Mouse (Mus musculus): ENCODE data around the gene Hectd1. TPM values are rescaled to one million over a fixed set of nuclear protein-coding genes. Genes with fewer than 3 reads are reported as not detected.
A peak's percentile ranks its signal among the peaks of the same experiment; 100 is the strongest.

Gene Hectd1
- total RNA-seq (2014; rRNA removed) = 67.1 and 68.5 TPM in 2 replicates
- 28.0 and 28.4 TPM in 2 replicates for polyA plus RNA-seq (2015; fragmentation: Nextera tagmentation; extraction: Ambion mirVana)

- H3K9ac ChIP-seq (replicated peaks; ENCODE audit: low read length) = peak within 1 kb of the TSS; percentile 99
- H3K4me3 ChIP-seq (ENCODE audit: low read length) = peak within 1 kb of the TSS; percentile 97
- no peaks in the 10 kb centered on the region for H3K9me3 ChIP-seq (ENCODE audit: low read length)
- H3K27ac ChIP-seq = peak within 1 kb of the TSS; percentile 99
- no peaks in the 10 kb centered on the region for H3K27me3 ChIP-seq (ENCODE audit: insufficient read depth, low read length)
- peak; percentile 92 for DNase-seq (ENCODE audit: low spot score)
- TF ChIP-seq CTCF (IDR thresholded peaks at IDR 0.05; ENCODE audit: low read depth) = no peak
- WGBS = under 1% methylated on average over 93 of the region's 114 CpGs
- H3K4me2 ChIP-seq (ENCODE audit: low read depth, low read length) = peak within 1 kb of the TSS; percentile 67
- H3K36me3 ChIP-seq (ENCODE audit: insufficient read depth, low read length) = 0 out of 2 replicates have a peak, but pooled peaks cover 4% of the 10 kb centered on the region
- peaks cover 6% of the 10 kb centered on the region for H3K4me1 ChIP-seq (ENCODE audit: insufficient read depth, low read length)
- ATAC-seq = peak; percentile 95
Measured at GRCm38 (mm10) chr12:51829290-51830076, at the start of gene Hectd1. Gene Hectd1 (minus strand): TSS chr12:51829536.

GRCm38 (mm10) chr12:51871446-51872144, 42.3 kb upstream of the Hectd1 start:
- Histone ChIP-seq H3K36me3 (ENCODE audit: insufficient read depth, low read length) (no peaks in the 10 kb centered on the region), H3K9me3 (ENCODE audit: low read length) (no peaks in the 10 kb centered on the region), H3K4me2 (ENCODE audit: low read depth, low read length) (no peak overlapping the region), H3K27ac (no peak overlapping the region), H3K9ac (replicated peaks; ENCODE audit: low read length) (no peak overlapping the region), H3K4me1 (ENCODE audit: insufficient read depth, low read length) (no peaks in the 10 kb centered on the region), H3K27me3 (ENCODE audit: insufficient read depth, low read length) (no peaks in the 10 kb centered on the region), H3K4me3 (ENCODE audit: low read length) (no peak overlapping the region)
- ATAC-seq (no peak), DNase-seq (ENCODE audit: low spot score) (no peak)
- WGBS = 59% methylated on average over 11 of the region's 11 CpGs
- no peak for TF ChIP-seq CTCF (IDR thresholded peaks at IDR 0.05; ENCODE audit: low read depth)

- 81% methylated on average over 3 of the region's 3 CpGs for WGBS
- no peak for ATAC-seq
Measured at GRCm38 (mm10) chr12:51869511-51869910, 40.2 kb upstream of the Hectd1 start.

DNA sequence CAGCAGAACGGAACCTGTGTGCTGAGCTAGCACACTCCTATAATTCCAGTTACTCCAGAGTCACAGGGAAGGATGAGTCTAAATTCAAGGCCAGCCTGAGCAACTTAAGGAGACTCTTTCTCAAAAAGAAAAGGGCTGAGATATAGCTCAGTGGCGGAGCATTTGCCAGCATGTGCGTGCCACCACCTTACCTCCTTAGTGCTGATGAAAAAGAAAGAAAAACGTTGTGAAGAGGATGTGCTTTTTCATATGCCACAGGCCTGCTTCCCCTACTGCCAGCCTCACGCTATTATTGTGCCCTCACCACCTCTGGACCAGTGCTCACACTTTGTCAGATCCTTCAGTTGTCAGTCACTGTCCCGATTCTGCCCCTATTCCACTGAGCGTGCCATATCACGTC, 37.7 kb upstream of the Hectd1 start:
- Histone ChIP-seq H3K4me3 (ENCODE audit: low read length) (no peak overlapping the region), H3K27ac (no peak overlapping the region), H3K4me2 (ENCODE audit: low read depth, low read length) (no peak overlapping the region), H3K4me1 (ENCODE audit: insufficient read depth, low read length) (peaks cover 15% of the 10 kb centered on the region), H3K9ac (replicated peaks; ENCODE audit: low read length) (no peak overlapping the region), H3K9me3 (ENCODE audit: low read length) (no peaks in the 10 kb centered on the region), H3K36me3 (ENCODE audit: insufficient read depth, low read length) (no peaks in the 10 kb centered on the region), H3K27me3 (ENCODE audit: insufficient read depth, low read length) (no peaks in the 10 kb centered on the region)
- 73% methylated on average over 8 of the region's 8 CpGs for WGBS
- ATAC-seq = no peak
- DNase-seq (ENCODE audit: low spot score) = no peak
- no peak for TF ChIP-seq CTCF (IDR thresholded peaks at IDR 0.05; ENCODE audit: low read depth)

More at GRCm38 (mm10) chr12:51869511-51869910, 40.2 kb upstream of the Hectd1 start:
- no peaks in the 10 kb centered on the region for H3K36me3 ChIP-seq (ENCODE audit: insufficient read depth, low read length)
- no peaks in the 10 kb centered on the region for H3K27me3 ChIP-seq (ENCODE audit: insufficient read depth, low read length)
- no peaks in the 10 kb centered on the region for H3K9me3 ChIP-seq (ENCODE audit: low read length)
- H3K9ac ChIP-seq (replicated peaks; ENCODE audit: low read length) = no peak overlapping the region
- no peak overlapping the region for H3K4me2 ChIP-seq (ENCODE audit: low read depth, low read length)
- H3K27ac ChIP-seq = no peak overlapping the region
- TF ChIP-seq CTCF (IDR thresholded peaks at IDR 0.05; ENCODE audit: low read depth) = no peak
- peaks cover 15% of the 10 kb centered on the region for H3K4me1 ChIP-seq (ENCODE audit: insufficient read depth, low read length)
- no peak for DNase-seq (ENCODE audit: low spot score)
- H3K4me3 ChIP-seq (ENCODE audit: low read length) = no peak overlapping the region

- H3K4me1 ChIP-seq (ENCODE audit: insufficient read depth, low read length) = peaks cover 15% of the 10 kb centered on the region
- 46% methylated on average over 13 of the region's 13 CpGs for WGBS
- peak; percentile 66 for ATAC-seq
- DNase-seq (ENCODE audit: low spot score) = no peak
- H3K9me3 ChIP-seq (ENCODE audit: low read length) = no peaks in the 10 kb centered on the region
- 0 out of 2 replicates have a peak overlapping the region, but pooled peaks have one; percentile 16 for H3K4me2 ChIP-seq (ENCODE audit: low read depth, low read length)
- H3K4me3 ChIP-seq (ENCODE audit: low read length) = no peak overlapping the region
- peak overlapping the region; percentile 61 for H3K27ac ChIP-seq
- no peak overlapping the region for H3K9ac ChIP-seq (replicated peaks; ENCODE audit: low read length)
- no peak for TF ChIP-seq CTCF (IDR thresholded peaks at IDR 0.05; ENCODE audit: low read depth)
- no peaks in the 10 kb centered on the region for H3K36me3 ChIP-seq (ENCODE audit: insufficient read depth, low read length)
- no peaks in the 10 kb centered on the region for H3K27me3 ChIP-seq (ENCODE audit: insufficient read depth, low read length)
Measured at GRCm38 (mm10) chr12:51866226-51866910, 37.0 kb upstream of the Hectd1 start.

DNA sequence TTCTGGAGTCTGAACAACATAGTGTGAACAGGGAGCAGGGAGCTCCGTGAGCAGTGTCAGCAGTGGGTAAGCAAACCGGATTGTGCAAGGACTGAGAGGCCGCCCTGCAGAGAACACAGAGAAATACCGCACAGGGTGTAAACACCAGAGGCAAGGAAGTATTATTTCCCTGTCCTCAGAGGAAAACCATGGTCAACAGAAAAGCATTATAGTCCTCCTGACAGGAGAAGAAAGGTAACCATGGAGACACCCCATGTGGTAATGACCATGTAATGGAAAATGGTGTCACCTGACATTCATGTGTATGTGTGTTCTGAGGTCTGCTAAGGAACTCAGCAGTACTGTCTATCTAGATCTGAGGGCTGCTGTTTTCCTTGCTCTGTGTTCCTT, 36.4 kb upstream of the Hectd1 start:
- Histone ChIP-seq H3K9ac (replicated peaks; ENCODE audit: low read length) (no peak overlapping the region), H3K27me3 (ENCODE audit: insufficient read depth, low read length) (no peaks in the 10 kb centered on the region), H3K27ac (peak overlapping the region; percentile 61), H3K9me3 (ENCODE audit: low read length) (no peaks in the 10 kb centered on the region), H3K4me1 (ENCODE audit: insufficient read depth, low read length) (peaks cover 15% of the 10 kb centered on the region), H3K4me2 (ENCODE audit: low read depth, low read length) (0 out of 2 replicates have a peak overlapping the region, but pooled peaks have one; percentile 16), H3K36me3 (ENCODE audit: insufficient read depth, low read length) (no peaks in the 10 kb centered on the region), H3K4me3 (ENCODE audit: low read length) (no peak overlapping the region)
- ATAC-seq (peak; percentile 91), DNase-seq (ENCODE audit: low spot score) (peak; percentile 68)
- 12% methylated on average over 4 of the region's 4 CpGs for WGBS
- TF ChIP-seq CTCF (IDR thresholded peaks at IDR 0.05; ENCODE audit: low read depth) = no peak
